Mouse (Mus musculus): ENCODE measurements around the gene Myl7. TPM values are rescaled to one million over a fixed set of nuclear protein-coding genes. Genes with fewer than 3 reads are reported as not detected.

Gene Myl7
- polyA plus RNA-seq, 1 experiment from 2014 or later: 5.8 TPM

GRCm38 (mm10) chr11:5879905-5880304 is 18.7 kb downstream of the Myl7 start:
- WGBS: 67% methylated on average over 5 of the region's 5 CpGs
- H3K4me1 ChIP-seq: peaks cover 25% of the 10 kb centered on the region
- ATAC-seq (replicated peaks; ENCODE audit: low FRiP score): no peak
- no peak overlapping the region for H3K27ac ChIP-seq
- no peak overlapping the region for H3K4me2 ChIP-seq
- no peaks in the 10 kb centered on the region for H3K9me3 ChIP-seq (replicated peaks)
- no peak overlapping the region for H3K4me3 ChIP-seq (replicated peaks)
- H3K9ac ChIP-seq: no peak overlapping the region
- H3K27me3 ChIP-seq: no peaks in the 10 kb centered on the region
- H3K36me3 ChIP-seq: peaks cover 17% of the 10 kb centered on the region

DNA sequence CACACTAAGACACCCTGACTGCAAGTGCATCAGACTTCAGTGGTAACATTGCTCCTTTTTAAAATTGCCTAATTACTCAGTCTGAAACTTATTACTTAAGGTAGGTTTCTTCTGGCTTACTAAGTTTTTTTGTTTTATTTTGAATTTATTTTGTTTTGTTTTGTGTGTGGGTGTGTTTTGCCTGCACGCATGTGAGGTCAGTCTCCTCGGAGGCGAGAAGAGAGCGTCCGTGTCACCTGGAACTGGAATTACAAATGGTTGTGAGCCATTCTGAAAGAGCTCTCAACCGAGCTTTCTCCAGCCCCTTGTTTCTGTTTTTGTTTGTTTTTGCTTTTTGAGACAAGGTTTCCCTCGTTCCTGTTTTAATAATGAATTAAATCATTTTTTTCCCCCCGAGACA is 19.9 kb downstream of the Myl7 start:
- Histone ChIP-seq H3K4me2 (peak overlapping the region; percentile 82), H3K9ac (peak overlapping the region; percentile 35), H3K9me3 (replicated peaks) (no peaks in the 10 kb centered on the region), H3K36me3 (peaks cover 30% of the 10 kb centered on the region), H3K4me3 (replicated peaks) (peak overlapping the region; percentile 83), H3K27me3 (no peaks in the 10 kb centered on the region), H3K4me1 (peaks cover 25% of the 10 kb centered on the region), H3K27ac (peak overlapping the region; percentile 86)
- no peak for ATAC-seq (replicated peaks; ENCODE audit: low FRiP score)
- 34% methylated on average over 8 of the region's 8 CpGs for WGBS

- H3K4me2 ChIP-seq: peak within 1 kb of the TSS; percentile 82
- H3K4me3 ChIP-seq (replicated peaks): peak within 1 kb of the TSS; percentile 83
- H3K27ac ChIP-seq: peak within 1 kb of the TSS; percentile 86
- peaks cover 25% of the 10 kb centered on the region for H3K4me1 ChIP-seq
- peak within 1 kb of the TSS; percentile 71 for H3K9ac ChIP-seq
- no peaks in the 10 kb centered on the region for H3K9me3 ChIP-seq (replicated peaks)
- ATAC-seq (replicated peaks; ENCODE audit: low FRiP score): peak; percentile 99
- peaks cover 36% of the 10 kb centered on the region for H3K36me3 ChIP-seq
- WGBS: under 1% methylated on average over 45 of the region's 52 CpGs
- no peaks in the 10 kb centered on the region for H3K27me3 ChIP-seq
Measured at GRCm38 (mm10) chr11:5877921-5878526, 20.6 kb downstream of the Myl7 start, which contains the start of gene Pold2. Gene Pold2, minus strand, starts transcription at chr11:5878292.

GRCm38 (mm10) chr11:5877421-5877820 is 21.2 kb downstream of the Myl7 start:
- Histone ChIP-seq H3K4me2 (peak overlapping the region; percentile 82), H3K27me3 (no peaks in the 10 kb centered on the region), H3K9me3 (replicated peaks) (no peaks in the 10 kb centered on the region), H3K27ac (peak overlapping the region; percentile 56), H3K36me3 (peaks cover 42% of the 10 kb centered on the region), H3K4me3 (replicated peaks) (peak overlapping the region; percentile 83), H3K4me1 (peaks cover 25% of the 10 kb centered on the region), H3K9ac (peak overlapping the region; percentile 71)
- no peak for ATAC-seq (replicated peaks; ENCODE audit: low FRiP score)
- 2% methylated on average over 5 of the region's 5 CpGs for WGBS

DNA sequence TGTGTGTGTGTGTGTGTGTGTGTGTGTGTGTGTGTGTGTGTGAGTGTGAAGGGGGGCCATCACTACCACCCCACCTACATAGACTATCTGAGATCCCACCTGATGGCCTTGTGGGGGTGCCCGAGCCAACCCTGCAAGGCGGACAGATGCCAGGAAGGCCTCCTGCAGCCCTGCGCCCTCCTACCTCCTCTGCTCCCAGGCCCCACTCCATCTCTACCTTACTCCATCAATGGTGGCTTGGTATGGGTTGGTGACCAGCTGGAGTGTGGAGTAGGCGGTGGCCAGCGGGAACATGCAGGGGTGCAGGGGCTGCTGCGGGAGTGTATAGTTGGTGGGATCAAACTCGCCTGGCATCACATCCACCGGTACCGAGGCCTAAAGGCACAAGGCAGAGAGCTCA is 25.4 kb downstream of the Myl7 start:
- no peak for ATAC-seq (replicated peaks; ENCODE audit: low FRiP score)
- Histone ChIP-seq H3K9ac (no peak overlapping the region), H3K9me3 (replicated peaks) (no peaks in the 10 kb centered on the region), H3K27ac (no peak overlapping the region), H3K4me2 (no peak overlapping the region), H3K36me3 (peaks cover 84% of the 10 kb centered on the region), H3K4me3 (replicated peaks) (no peak overlapping the region), H3K27me3 (no peaks in the 10 kb centered on the region), H3K4me1 (peaks cover 22% of the 10 kb centered on the region)
- WGBS: 96% methylated on average over 9 of the region's 9 CpGs

- no peaks in the 10 kb centered on the region for H3K27me3 ChIP-seq
- no peak overlapping the region for H3K9ac ChIP-seq
- no peak overlapping the region for H3K4me3 ChIP-seq (replicated peaks)
- H3K36me3 ChIP-seq: peaks cover 89% of the 10 kb centered on the region
- WGBS: 93% methylated on average over 11 of the region's 11 CpGs
- H3K4me1 ChIP-seq: peaks cover 26% of the 10 kb centered on the region
- H3K27ac ChIP-seq: no peak overlapping the region
- no peak overlapping the region for H3K4me2 ChIP-seq
- no peak for ATAC-seq (replicated peaks; ENCODE audit: low FRiP score)
- no peaks in the 10 kb centered on the region for H3K9me3 ChIP-seq (replicated peaks)
Measured at GRCm38 (mm10) chr11:5872707-5873106, 25.9 kb downstream of the Myl7 start.

- Histone ChIP-seq H3K27me3 (no peaks in the 10 kb centered on the region), H3K27ac (no peak overlapping the region), H3K9me3 (replicated peaks) (no peaks in the 10 kb centered on the region), H3K4me2 (no peak overlapping the region), H3K36me3 (peaks cover 83% of the 10 kb centered on the region), H3K4me1 (peaks cover 22% of the 10 kb centered on the region), H3K4me3 (replicated peaks) (no peak overlapping the region), H3K9ac (no peak overlapping the region)
- WGBS: 89% methylated on average over 16 of the region's 16 CpGs
- no peak for ATAC-seq (replicated peaks; ENCODE audit: low FRiP score)
Measured at GRCm38 (mm10) chr11:5870069-5870468, 28.5 kb downstream of the Myl7 start.

DNA sequence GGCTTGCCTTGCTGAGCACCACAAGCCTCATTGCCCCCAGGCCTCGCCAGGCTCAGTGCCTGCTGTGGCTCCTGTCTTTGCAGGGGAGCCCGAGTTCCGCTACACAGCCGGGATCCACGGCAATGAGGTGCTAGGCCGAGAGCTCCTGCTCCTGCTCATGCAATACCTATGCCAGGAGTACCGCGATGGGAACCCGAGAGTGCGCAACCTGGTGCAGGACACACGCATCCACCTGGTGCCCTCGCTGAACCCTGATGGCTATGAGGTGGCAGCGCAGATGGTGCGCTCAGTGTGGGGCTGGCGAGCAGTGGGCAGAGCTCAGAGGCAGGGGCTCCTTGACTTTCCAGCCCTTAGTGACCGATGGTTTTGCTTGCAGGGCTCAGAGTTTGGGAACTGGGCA is 29.3 kb downstream of the Myl7 start:
- Histone ChIP-seq H3K4me3 (replicated peaks) (no peak overlapping the region), H3K36me3 (peaks cover 80% of the 10 kb centered on the region), H3K4me2 (no peak overlapping the region), H3K4me1 (peaks cover 22% of the 10 kb centered on the region), H3K27me3 (no peaks in the 10 kb centered on the region), H3K9me3 (replicated peaks) (no peaks in the 10 kb centered on the region), H3K27ac (no peak overlapping the region), H3K9ac (no peak overlapping the region)
- 93% methylated on average over 16 of the region's 16 CpGs for WGBS
- no peak for ATAC-seq (replicated peaks; ENCODE audit: low FRiP score)

- Histone ChIP-seq H3K9me3 (replicated peaks) (no peaks in the 10 kb centered on the region), H3K4me1 (peaks cover 32% of the 10 kb centered on the region), H3K27me3 (no peaks in the 10 kb centered on the region), H3K27ac (no peak overlapping the region), H3K4me3 (replicated peaks) (no peak overlapping the region), H3K9ac (no peak overlapping the region), H3K36me3 (peaks cover 75% of the 10 kb centered on the region), H3K4me2 (no peak overlapping the region)
- WGBS: 83% methylated on average over 12 of the region's 12 CpGs
- no peak for ATAC-seq (replicated peaks; ENCODE audit: low FRiP score)
Measured at GRCm38 (mm10) chr11:5868324-5868723, 30.3 kb downstream of the Myl7 start.

GRCm38 (mm10) chr11:5867196-5867595 is 31.4 kb downstream of the Myl7 start:
- no peak overlapping the region for H3K4me2 ChIP-seq
- no peaks in the 10 kb centered on the region for H3K27me3 ChIP-seq
- WGBS: 71% methylated on average over 2 of the region's 2 CpGs
- peak overlapping the region; percentile 41 for H3K27ac ChIP-seq
- H3K4me1 ChIP-seq: peaks cover 43% of the 10 kb centered on the region
- H3K36me3 ChIP-seq: peaks cover 64% of the 10 kb centered on the region
- no peak overlapping the region for H3K4me3 ChIP-seq (replicated peaks)
- ATAC-seq (replicated peaks; ENCODE audit: low FRiP score): no peak
- no peak overlapping the region for H3K9ac ChIP-seq
- no peaks in the 10 kb centered on the region for H3K9me3 ChIP-seq (replicated peaks)

DNA sequence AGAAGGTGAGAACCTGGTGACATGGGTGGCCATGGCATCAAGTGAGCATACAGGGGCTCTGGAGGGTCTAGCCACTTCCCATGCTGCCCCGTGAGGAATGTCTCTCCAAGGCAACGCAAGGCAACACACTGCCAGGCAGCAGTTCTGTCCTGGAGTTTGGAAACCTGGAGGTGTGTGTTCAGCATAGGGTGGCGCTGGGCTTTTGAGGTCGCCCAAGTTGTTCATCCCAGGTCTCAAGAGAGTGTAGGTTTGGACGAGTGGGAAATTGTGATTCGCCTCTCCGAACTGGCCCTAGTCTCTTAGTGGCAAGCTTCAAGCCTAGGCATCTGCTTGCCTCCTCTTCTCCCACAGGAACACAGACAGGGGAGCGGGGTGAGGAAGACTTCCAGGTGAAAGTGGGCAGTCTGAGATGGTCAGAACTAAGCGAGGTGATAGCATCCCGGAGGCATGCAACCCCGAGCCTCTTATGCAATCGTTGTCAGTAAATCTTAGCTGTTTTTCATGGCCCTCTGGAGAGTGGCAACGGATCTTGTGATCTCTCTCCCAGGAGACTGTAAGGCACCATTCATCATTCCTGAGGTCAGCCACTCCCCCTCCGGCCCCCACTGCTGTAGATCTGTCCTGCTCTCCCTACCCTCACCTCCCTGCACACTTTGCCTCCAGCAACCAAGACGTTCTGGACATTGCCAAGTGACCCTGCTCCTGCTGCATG is 36.0 kb downstream of the Myl7 start:
- 9% methylated on average over 15 of the region's 15 CpGs for WGBS
- Histone ChIP-seq H3K36me3 (peaks cover 17% of the 10 kb centered on the region), H3K4me2 (peak overlapping the region; percentile 91), H3K9me3 (replicated peaks) (no peaks in the 10 kb centered on the region), H3K4me1 (peaks cover 49% of the 10 kb centered on the region), H3K4me3 (replicated peaks) (peak overlapping the region; percentile 51), H3K9ac (peak overlapping the region; percentile 59; the same call in 1 of the 2 replicates), H3K27me3 (peaks cover 9% of the 10 kb centered on the region), H3K27ac (peak overlapping the region; percentile 64)
- peak; percentile 68 for ATAC-seq (replicated peaks; ENCODE audit: low FRiP score)

DNA sequence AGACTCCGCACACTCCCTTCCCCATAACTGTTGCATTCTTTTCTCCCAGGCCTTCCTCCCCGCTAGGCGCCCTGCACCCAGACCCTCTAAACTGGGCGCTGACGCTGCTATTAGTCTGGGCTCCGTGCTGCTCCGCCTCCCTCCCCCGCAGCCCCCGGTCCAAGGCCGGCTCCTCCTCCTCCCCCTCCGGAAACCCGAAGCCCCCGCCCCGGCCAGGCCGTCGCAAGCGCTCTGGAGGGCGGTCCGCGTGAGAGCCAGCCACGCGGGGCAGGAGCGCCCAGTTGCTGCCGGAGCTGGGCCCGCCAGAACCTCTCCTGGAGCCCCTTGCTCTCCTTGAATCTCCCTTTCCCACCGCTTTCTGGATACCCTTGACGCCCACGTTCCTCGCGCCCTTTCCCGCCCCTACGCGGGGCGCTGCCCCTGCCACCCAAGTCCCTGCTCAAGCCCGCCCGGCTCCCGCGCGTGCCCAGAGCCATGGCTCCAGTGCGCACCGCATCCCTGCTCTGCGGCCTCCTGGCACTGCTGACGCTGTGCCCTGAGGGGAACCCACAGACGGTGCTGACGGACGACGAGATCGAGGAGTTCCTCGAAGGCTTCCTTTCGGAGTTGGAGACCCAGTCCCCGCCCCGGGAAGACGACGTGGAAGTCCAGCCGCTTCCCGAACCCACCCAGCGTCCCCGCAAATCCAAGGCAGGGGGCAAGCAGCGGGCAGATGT is 36.7 kb downstream of the Myl7 start, which contains the start of gene Aebp1:
TSS of gene Aebp1 (plus strand) at position 270 of the 716 bp plus-strand sequence.
- peak within 1 kb of the TSS; percentile 59 for H3K9ac ChIP-seq
- H3K4me1 ChIP-seq: peaks cover 42% of the 10 kb centered on the region
- no peaks in the 10 kb centered on the region for H3K9me3 ChIP-seq (replicated peaks)
- peaks cover 15% of the 10 kb centered on the region for H3K36me3 ChIP-seq
- H3K4me3 ChIP-seq (replicated peaks): peak within 1 kb of the TSS; percentile 51
- peak; percentile 70 for ATAC-seq (replicated peaks; ENCODE audit: low FRiP score)
- WGBS: under 1% methylated on average over 59 of the region's 59 CpGs
- H3K27ac ChIP-seq: peak within 1 kb of the TSS; percentile 64
- H3K4me2 ChIP-seq: peak within 1 kb of the TSS; percentile 91
- H3K27me3 ChIP-seq: peaks cover 9% of the 10 kb centered on the region
